Mouse (Mus musculus) heart, embryonic 10.5 days (tissue): ENCODE data around the gene Tex14. TPM values are rescaled to one million over a fixed set of nuclear protein-coding genes. Genes with fewer than 3 reads are reported as not detected.
"Not testable (repeated sequence)": the region's sequence is repeated elsewhere in the genome, so short reads cannot be mapped to it uniquely, and the experiment has no call there.

Experiments
- DNase-seq: peaks from one replicate; pipeline ENCODE4 v3.0.0-alpha.2; 2017; ENCODE audit warnings: low spot score
- H3K27ac ChIP-seq: fragments of 300-500 bp; sonication (generic); 2 replicates; pipeline ENCODE4 v1.5.1; 2016; ENCODE audit warnings: mild to moderate bottlenecking
- H3K27me3 ChIP-seq: fragments of 300-500 bp; sonication (generic); 2 replicates; pipeline ENCODE4 v1.6.1; 2016; ENCODE audit warnings: mild to moderate bottlenecking; ENCODE audit not compliant: poor library complexity, insufficient read depth, severe bottlenecking
- H3K36me3 ChIP-seq: fragments of 300-500 bp; sonication (generic); 2 replicates; pipeline ENCODE4 v1.6.1; 2016; ENCODE audit warnings: mild to moderate bottlenecking, moderate library complexity
- H3K4me1 ChIP-seq: fragments of 300-500 bp; sonication (generic); 2 replicates; pipeline ENCODE4 v1.6.1; 2016; ENCODE audit warnings: mild to moderate bottlenecking
- H3K4me3 ChIP-seq: fragments of 300-500 bp; sonication (generic); 2 replicates; pipeline ENCODE4 v1.5.1; 2016; ENCODE audit warnings: mild to moderate bottlenecking, moderate library complexity
- H3K9me3 ChIP-seq: fragments of 300-500 bp; sonication (generic); 2 replicates; pipeline ENCODE4 v1.6.1; 2016; ENCODE audit warnings: mild to moderate bottlenecking, moderate library complexity
- WGBS: fragments of 180-500 bp; shearing (Covaris S2); methylation state at CpG from one replicate; pipeline ENCODE4 v1.1.7; 2016; 5-methylcytosine and 5-hydroxymethylcytosine counted together
- polyA plus RNA-seq: library from polyadenylated mRNA; unstranded; fragments of >200 nt; fragmentation: Nextera tagmentation; extraction: Ambion mirVana; gene quantifications from 2 replicates; pipeline ENCODE4 v1.2.1, GENCODE M21; 2016

The Tex14 gene
- polyA plus RNA-seq, 1 experiment from 2014 or later = 0.31 TPM

- H3K27ac ChIP-seq = no peak overlapping the region
- H3K4me3 ChIP-seq = no peak overlapping the region
- 85% methylated on average over 4 of the region's 4 CpGs for WGBS
- DNase-seq = peak; percentile 58
- H3K36me3 ChIP-seq = no peaks in the 10 kb centered on the region
- H3K9me3 ChIP-seq = no peaks in the 10 kb centered on the region
- peaks cover 11% of the 10 kb centered on the region for H3K4me1 ChIP-seq
- no peaks in the 10 kb centered on the region for H3K27me3 ChIP-seq
Measured at GRCm38 (mm10) chr11:87455984-87456383, 51.1 kb downstream of the Tex14 start.

DNA sequence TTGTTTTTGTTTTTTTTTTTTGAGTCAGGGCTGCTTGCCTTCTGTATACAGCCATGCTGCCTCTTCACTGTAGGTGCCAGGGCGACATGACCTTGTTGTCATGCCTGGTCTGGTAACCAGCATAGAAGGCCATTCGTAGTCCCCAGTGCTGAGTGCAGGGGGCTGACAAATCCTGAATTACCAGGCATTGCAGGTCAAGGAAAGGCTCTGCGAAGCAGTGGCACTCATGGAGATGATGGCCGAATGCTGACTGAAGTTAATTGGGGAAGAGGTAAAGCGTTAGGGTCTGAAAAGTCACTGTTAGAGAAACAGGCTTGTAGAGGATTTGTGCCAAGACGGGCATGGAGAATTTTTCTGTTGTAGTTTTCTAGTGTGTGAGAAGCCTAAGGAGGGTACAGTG, 55.7 kb downstream of the Tex14 start:
- no peaks in the 10 kb centered on the region for H3K27me3 ChIP-seq
- DNase-seq = peak; percentile 69
- no peak overlapping the region for H3K4me3 ChIP-seq
- 85% methylated on average over 6 of the region's 6 CpGs for WGBS
- H3K9me3 ChIP-seq = no peaks in the 10 kb centered on the region
- no peak overlapping the region for H3K27ac ChIP-seq
- H3K36me3 ChIP-seq = no peaks in the 10 kb centered on the region
- no peaks in the 10 kb centered on the region; the same call in 1 of the 2 replicates for H3K4me1 ChIP-seq

DNA sequence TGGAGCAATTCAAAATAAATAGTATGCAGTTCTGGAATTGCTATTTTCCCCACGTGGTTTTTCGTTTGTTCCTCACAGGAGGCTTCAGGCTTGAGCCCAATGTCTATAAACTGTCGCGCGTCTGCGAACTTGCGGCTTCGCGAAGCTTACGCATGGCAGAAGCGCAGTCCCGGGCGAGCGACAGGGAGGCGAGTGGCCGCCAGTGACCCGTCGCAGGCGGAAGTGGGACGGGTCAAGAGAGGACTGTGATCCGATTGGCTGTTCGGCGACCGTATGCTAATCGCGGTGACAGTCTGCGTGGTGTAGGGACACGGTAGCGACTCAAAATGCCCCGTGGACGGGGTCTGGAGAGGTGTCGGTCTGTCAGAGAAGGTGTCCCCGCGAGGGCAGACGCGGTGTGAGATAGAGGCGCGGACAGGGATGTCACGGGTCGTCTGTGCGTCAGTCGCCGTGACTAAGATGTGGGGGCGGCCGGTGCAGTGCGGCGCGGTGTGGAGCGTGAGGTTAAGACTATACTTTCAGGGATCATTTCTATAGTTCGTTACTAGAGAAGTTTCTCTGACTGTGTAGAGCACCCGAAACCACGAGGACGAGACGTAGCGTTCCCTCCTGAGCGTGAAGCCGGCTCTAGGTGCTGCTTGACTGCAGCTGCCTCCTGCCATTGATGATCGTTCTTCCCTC, 57.1 kb downstream of the Tex14 start:
- H3K36me3 ChIP-seq, H3K27me3 ChIP-seq, H3K4me1 ChIP-seq, H3K9me3 ChIP-seq: not testable (repeated sequence)
- peak; percentile 88 for DNase-seq
- WGBS = 0% methylated on average over 21 of the region's 58 CpGs
- H3K4me3 ChIP-seq = peak overlapping the region; percentile 47
- peak overlapping the region; percentile 79; the same call in 1 of the 2 replicates for H3K27ac ChIP-seq

- H3K36me3 ChIP-seq = no peaks in the 10 kb centered on the region
- WGBS = 10% methylated on average over 9 of the region's 9 CpGs
- H3K9me3 ChIP-seq = no peaks in the 10 kb centered on the region
- no peaks in the 10 kb centered on the region for H3K27me3 ChIP-seq
- peak; percentile 87 for DNase-seq
- no peak overlapping the region for H3K27ac ChIP-seq
- peaks cover 3% of the 10 kb centered on the region for H3K4me1 ChIP-seq
- H3K4me3 ChIP-seq = no peak overlapping the region
Measured at GRCm38 (mm10) chr11:87462461-87463242, 57.8 kb downstream of the Tex14 start.

DNA sequence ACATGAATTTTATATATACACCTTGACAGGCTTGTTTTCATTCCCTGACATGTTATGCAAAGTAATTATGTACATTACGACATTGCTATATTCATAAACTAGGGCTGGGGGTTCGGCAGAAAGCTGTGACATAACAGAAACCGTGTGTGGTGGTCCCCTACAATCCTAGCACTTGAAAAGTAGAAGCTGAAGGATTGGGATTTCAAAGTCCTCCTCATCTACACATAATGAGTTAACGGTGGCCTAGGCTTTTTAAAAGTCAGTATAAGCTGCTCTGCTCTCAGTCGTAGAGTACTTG, 58.3 kb downstream of the Tex14 start:
- Histone ChIP-seq H3K9me3 (no peaks in the 10 kb centered on the region), H3K27ac (no peak overlapping the region), H3K4me1 (peaks cover 9% of the 10 kb centered on the region), H3K4me3 (no peak overlapping the region), H3K36me3 (no peaks in the 10 kb centered on the region), H3K27me3 (no peaks in the 10 kb centered on the region)
- 62% methylated on average over 5 of the region's 5 CpGs for WGBS
- peak; percentile 35 for DNase-seq

DNA sequence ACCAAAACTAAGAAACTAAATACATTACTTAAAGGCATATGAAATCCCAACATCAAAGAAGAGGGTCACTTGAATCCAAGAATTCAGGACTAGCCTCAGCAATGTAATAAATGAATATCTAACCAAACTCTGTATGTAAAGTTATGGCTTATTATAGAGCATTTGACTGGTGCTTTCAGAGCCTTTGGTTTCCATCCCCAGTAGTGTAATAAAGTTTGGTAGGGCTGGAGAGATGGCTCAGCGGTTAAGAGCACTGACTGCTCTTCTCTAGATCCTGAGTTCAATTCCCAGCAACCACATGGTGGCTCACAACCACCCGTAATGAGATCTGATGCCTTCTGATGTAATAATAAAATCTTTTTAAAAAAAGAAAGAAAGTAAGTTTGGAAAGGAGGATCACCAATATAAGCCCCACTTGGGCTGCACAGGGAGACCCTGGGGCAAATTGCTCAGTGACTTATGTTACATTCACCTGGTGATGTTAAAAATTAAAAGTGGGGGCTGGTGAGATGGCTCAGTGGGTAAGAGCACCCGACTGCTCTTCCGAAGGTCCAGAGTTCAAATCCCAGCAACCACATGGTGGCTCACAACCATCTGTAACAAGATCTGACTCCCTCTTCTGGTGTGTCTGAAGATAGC, 59.0 kb downstream of the Tex14 start:
- H3K27ac ChIP-seq, H3K27me3 ChIP-seq, H3K9me3 ChIP-seq, H3K36me3 ChIP-seq, H3K4me3 ChIP-seq: not testable (repeated sequence)
- 85% methylated on average over 4 of the region's 4 CpGs for WGBS
- DNase-seq = peak; percentile 6
- peaks cover 13% of the 10 kb centered on the region for H3K4me1 ChIP-seq

GRCm38 (mm10) chr11:87465990-87466593, 61.2 kb downstream of the Tex14 start:
- no peaks in the 10 kb centered on the region for H3K36me3 ChIP-seq
- H3K4me3 ChIP-seq = no peak overlapping the region
- H3K9me3 ChIP-seq = no peaks in the 10 kb centered on the region
- 71% methylated on average over 6 of the region's 6 CpGs for WGBS
- no peak overlapping the region for H3K27ac ChIP-seq
- H3K4me1 ChIP-seq = peaks cover 16% of the 10 kb centered on the region
- peak; percentile 42 for DNase-seq
- no peaks in the 10 kb centered on the region for H3K27me3 ChIP-seq

DNA sequence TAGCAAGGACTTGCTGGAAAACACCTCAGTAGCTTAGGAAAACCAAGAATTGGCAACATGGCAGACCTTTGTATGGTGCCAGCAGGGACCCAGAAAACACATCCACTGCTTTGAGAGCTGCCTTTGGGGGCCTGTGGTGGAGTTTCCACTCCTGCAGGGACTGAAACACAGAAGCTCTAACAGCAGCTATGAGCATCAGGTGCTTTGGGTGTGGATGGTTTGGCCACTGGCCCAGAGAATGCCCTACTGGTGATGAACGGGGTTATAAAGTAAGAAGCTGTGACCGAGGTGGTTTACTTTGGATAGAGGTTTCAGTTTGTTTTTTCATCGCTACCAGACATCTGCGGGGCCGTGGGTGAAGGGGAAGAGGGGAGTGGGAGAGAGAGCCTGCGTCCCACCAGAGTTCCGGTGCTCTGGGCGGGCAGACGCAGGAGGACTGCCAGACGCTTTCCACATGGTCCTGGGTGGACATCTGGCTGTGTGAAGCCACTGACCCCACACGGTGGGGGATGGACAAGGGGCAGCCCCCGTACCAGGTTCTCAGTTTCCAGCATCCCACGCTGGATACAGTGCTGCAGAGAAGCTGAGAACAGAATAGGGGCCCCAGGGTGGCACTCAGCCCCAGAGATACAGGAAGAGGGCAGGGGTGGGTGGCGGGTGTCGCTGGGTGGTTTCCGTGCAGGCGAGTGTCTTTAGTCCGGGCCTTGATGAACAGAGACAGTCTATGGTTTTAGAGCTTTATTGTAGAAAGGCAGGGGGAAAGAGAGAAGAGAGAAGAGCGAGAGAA, 62.8 kb downstream of the Tex14 start:
- H3K36me3 ChIP-seq = no peaks in the 10 kb centered on the region
- DNase-seq = peak; percentile 60
- 56% methylated on average over 19 of the region's 19 CpGs for WGBS
- no peaks in the 10 kb centered on the region for H3K9me3 ChIP-seq
- H3K27me3 ChIP-seq = no peaks in the 10 kb centered on the region
- no peak overlapping the region for H3K27ac ChIP-seq
- H3K4me1 ChIP-seq = peaks cover 16% of the 10 kb centered on the region
- no peak overlapping the region for H3K4me3 ChIP-seq

- H3K27me3 ChIP-seq = no peaks in the 10 kb centered on the region
- no peaks in the 10 kb centered on the region for H3K36me3 ChIP-seq
- H3K9me3 ChIP-seq = no peaks in the 10 kb centered on the region
- H3K27ac ChIP-seq = no peak overlapping the region
- WGBS = 32% methylated on average over 7 of the region's 7 CpGs
- peaks cover 16% of the 10 kb centered on the region for H3K4me1 ChIP-seq
- DNase-seq = no peak
- no peak overlapping the region for H3K4me3 ChIP-seq
Measured at GRCm38 (mm10) chr11:87468278-87468655, 63.4 kb downstream of the Tex14 start.

GRCm38 (mm10) chr11:87468706-87469315, 63.9 kb downstream of the Tex14 start:
- DNase-seq = no peak
- Histone ChIP-seq H3K27ac (no peak overlapping the region), H3K4me1 (peaks cover 16% of the 10 kb centered on the region), H3K4me3 (no peak overlapping the region), H3K27me3 (no peaks in the 10 kb centered on the region), H3K9me3 (no peaks in the 10 kb centered on the region), H3K36me3 (no peaks in the 10 kb centered on the region)
- 81% methylated on average over 9 of the region's 9 CpGs for WGBS

DNA sequence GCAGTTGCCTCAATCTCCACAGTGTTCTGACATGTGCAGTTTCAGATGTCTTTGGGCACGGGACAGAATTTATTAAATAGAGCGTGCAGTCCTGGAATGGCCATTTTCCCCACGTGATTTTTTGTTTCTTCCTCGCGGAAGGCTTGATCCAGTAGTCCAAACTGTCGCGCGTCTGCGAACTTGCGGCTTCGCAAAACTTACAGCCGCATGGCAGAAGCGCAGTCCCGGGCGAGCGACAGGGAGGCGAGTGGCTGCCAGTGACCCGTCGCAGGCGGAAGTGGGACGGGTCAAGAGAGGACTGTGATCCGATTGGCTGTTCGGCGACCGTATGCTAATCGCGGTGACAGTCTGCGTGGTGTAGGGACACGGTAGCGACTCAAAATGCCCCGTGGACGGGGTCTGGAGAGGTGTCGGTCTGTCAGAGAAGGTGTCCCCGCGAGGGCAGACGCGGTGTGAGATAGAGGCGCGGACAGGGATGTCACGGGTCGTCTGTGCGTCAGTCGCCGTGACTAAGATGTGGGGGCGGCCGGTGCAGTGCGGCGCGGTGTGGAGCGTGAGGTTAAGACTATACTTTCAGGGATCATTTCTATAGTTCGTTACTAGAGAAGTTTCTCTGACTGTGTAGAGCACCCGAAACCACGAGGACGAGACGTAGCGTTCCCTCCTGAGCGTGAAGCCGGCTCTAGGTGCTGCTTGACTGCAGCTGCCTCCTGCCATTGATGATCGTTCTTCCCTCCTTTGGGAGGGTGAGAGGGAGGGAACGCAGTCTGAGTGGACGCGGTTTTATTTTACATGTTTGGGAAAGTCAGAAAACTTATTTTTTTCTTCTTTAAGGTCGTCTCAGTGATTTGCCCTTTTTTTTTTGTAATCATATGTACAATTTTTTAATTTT, 66.2 kb downstream of the Tex14 start:
- Histone ChIP-seq H3K4me1 (peaks cover 16% of the 10 kb centered on the region), H3K27ac (peak overlapping the region; percentile 80), H3K4me3 (peak overlapping the region; percentile 53)
- not testable (repeated sequence) for H3K27me3 ChIP-seq, H3K9me3 ChIP-seq, H3K36me3 ChIP-seq
- WGBS = under 1% methylated on average over 29 of the region's 63 CpGs
- DNase-seq = peak; percentile 89

DNA sequence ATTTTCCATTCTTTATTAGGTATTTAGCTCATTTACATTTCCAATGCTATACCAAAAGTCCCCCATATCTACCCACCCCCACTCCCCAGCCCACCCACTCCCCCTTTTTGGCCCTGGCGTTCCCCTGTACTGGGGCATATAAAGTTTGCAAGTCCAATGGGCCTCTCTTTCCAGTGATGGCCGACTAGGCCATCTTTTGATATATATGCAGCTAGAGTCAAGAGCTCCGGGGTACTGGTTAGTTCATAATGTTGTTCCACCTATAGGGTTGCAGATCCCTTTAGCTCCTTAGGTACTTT, 66.8 kb downstream of the Tex14 start:
- H3K4me3 ChIP-seq, H3K27ac ChIP-seq, H3K9me3 ChIP-seq, DNase-seq, H3K27me3 ChIP-seq, H3K36me3 ChIP-seq: not testable (repeated sequence)
- 8% methylated on average over 2 of the region's 3 CpGs for WGBS
- peaks cover 16% of the 10 kb centered on the region for H3K4me1 ChIP-seq
